Mouse (Mus musculus) ovary, postnatal 14 days (tissue): ENCODE results near the gene Tnfrsf1b.
A peak's percentile ranks its signal among the peaks of the same experiment; 100 is the strongest.

Experiments
- DNase-seq: peaks from one replicate; pipeline ENCODE4 v3.0.0; 2022; ENCODE audit warnings: low spot score

Tnfrsf1b gene

GRCm38 (mm10) chr4:145246173-145247011, at the start of gene Tnfrsf1b:
Gene Tnfrsf1b, minus strand, starts transcription at chr4:145246870.
- peak; percentile 39 for DNase-seq

- peak; percentile 56 for DNase-seq
These were observed 49.1 kb upstream of the Tnfrsf1b start for GRCm38 (mm10) chr4:145295589-145296300.

- no peak for DNase-seq
These were observed 47.9 kb upstream of the Tnfrsf1b start for GRCm38 (mm10) chr4:145294588-145294987.

GRCm38 (mm10) chr4:145286369-145287120, 39.9 kb upstream of the Tnfrsf1b start:
- DNase-seq, result peak; percentile 72

GRCm38 (mm10) chr4:145284675-145285074, 38.0 kb upstream of the Tnfrsf1b start:
- no peak for DNase-seq

- no peak for DNase-seq
These were observed 36.8 kb upstream of the Tnfrsf1b start for GRCm38 (mm10) chr4:145283441-145283840.

GRCm38 (mm10) chr4:145280966-145281365, 34.3 kb upstream of the Tnfrsf1b start:
- no peak for DNase-seq

- no peak for DNase-seq
These were observed 32.2 kb upstream of the Tnfrsf1b start for GRCm38 (mm10) chr4:145278724-145279370.

GRCm38 (mm10) chr4:145278231-145278630, 31.6 kb upstream of the Tnfrsf1b start:
- DNase-seq, result no peak

GRCm38 (mm10) chr4:145276368-145277249, 29.9 kb upstream of the Tnfrsf1b start:
- no peak for DNase-seq

- DNase-seq, result no peak
These were observed 28.2 kb upstream of the Tnfrsf1b start for GRCm38 (mm10) chr4:145274887-145275286.

GRCm38 (mm10) chr4:145273923-145274322, 27.3 kb upstream of the Tnfrsf1b start:
- no peak for DNase-seq

GRCm38 (mm10) chr4:145272763-145273162, 26.1 kb upstream of the Tnfrsf1b start:
- DNase-seq, result no peak

GRCm38 (mm10) chr4:145271634-145272033, 25.0 kb upstream of the Tnfrsf1b start:
- no peak for DNase-seq

- no peak for DNase-seq
These were observed 23.5 kb upstream of the Tnfrsf1b start for GRCm38 (mm10) chr4:145270136-145270535.

- no peak for DNase-seq
These were observed 21.0 kb upstream of the Tnfrsf1b start for GRCm38 (mm10) chr4:145267631-145268110.

- DNase-seq, result no peak
These were observed 19.8 kb upstream of the Tnfrsf1b start for GRCm38 (mm10) chr4:145266505-145266904.

- no peak for DNase-seq
These were observed 18.1 kb upstream of the Tnfrsf1b start for GRCm38 (mm10) chr4:145264761-145265160.

- no peak for DNase-seq
These were observed 16.9 kb upstream of the Tnfrsf1b start for GRCm38 (mm10) chr4:145263583-145263982.

- no peak for DNase-seq
These were observed 14.1 kb upstream of the Tnfrsf1b start for GRCm38 (mm10) chr4:145260802-145261201.
